ENCODE assay signal across 21 mouse cellular contexts in the genomic region with DNA sequence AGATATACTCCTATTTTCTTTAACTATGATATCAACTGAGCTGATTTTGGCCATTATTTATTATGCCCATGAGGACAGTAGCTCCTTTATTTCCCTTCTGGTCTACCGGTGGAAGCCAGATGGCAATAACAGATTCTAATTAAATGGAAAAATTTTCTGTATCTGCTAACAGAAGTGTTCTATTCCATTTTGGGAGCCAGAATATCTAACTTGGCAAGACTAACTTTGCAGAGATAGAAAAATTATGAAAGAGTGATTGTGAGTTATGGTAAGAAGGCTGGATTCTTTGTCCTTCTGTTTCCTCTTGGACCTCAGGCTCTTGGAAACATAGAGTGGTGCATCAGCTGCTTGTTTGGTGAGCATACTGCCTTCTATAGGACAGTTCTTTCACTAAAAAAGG. TPM values are rescaled to one million over a fixed set of nuclear protein-coding genes. Genes with fewer than 3 reads are reported as not detected.
DNase-seq lines count a peak whose midpoint lies in the region; ATAC-seq lines count a peak whose summit lies in the region.
"Had no signal": no experiment of that assay in that cellular context is flagged by ENCODE, and none has a peak within 500 bp of the region (broad histone marks: within the 10 kb centered on the region; RNA-seq: fewer than 3 reads in every experiment).

No protein-coding gene starts in this region.

- ATAC-seq in cerebellum, adult (ENCODE audit: insufficient number of reproducible peaks, low FRiP score, low TSS enrichment): peak; percentile 83
- 0 out of 2 replicates have a peak, but pooled peaks have one; percentile 38 for ATAC-seq in frontal cortex, adult (ENCODE audit: low TSS enrichment)
- ATAC-seq: inflammation-experienced regulatory T-cells, adult 6 months; midbrain, embryonic 15.5 days; Patski had no signal

- no peak for DNase-seq in cerebellum, adult 11 months
- DNase-seq in frontal cortex, postnatal 36 days (ENCODE audit: low spot score in 2 of 2): no peak
- peak; percentile 88 for DNase-seq in brain, adult 2 months (ENCODE audit: low read depth, low spot score)
- DNase-seq in cerebellum, adult 9-11 months: peak; percentile 40
- no peak for DNase-seq in urinary bladder, postnatal 4 days (ENCODE audit: low spot score in 2 of 2)
- DNase-seq in left cerebral cortex, adult 8-10 months (ENCODE audit: low spot score in 2 of 2): no peak
- DNase-seq: adrenal gland, postnatal 10 days; embryo, embryonic 11 days; heart, adult 2 months; heart, postnatal 14 days; kidney, adult 11 months; kidney, postnatal 25 days; lung, embryonic 14.5 days; lung, postnatal 14 days; retina, postnatal 1 day; right cerebral cortex, postnatal 14 days had no signal

RNA-seq across cellular contexts. Expression of a gene that starts 50.1 kb away (rescaled TPM):
- 10 to 100 TPM in 2 of 4 experiments, 1 to 10 TPM in 2; 4.5 to 15.0 (median 8.8) TPM for total RNA-seq in left cerebral cortex, adult 8-10 months (2022)

Comparison
In these comparisons a context has a peak if more than half of its experiments do, and no peak if none do; other contexts are left out.
1. DNase-seq: peak in brain, adult 2 months (single experiment) and cerebellum, adult 9-11 months (single experiment); none in cerebellum, adult 11 months (single experiment), frontal cortex, postnatal 36 days (0 of 2), urinary bladder, postnatal 4 days (0 of 2) and left cerebral cortex, adult 8-10 months (0 of 2).